Comparison of ENCODE assay signal across 8 mouse cellular contexts in the genomic region with DNA sequence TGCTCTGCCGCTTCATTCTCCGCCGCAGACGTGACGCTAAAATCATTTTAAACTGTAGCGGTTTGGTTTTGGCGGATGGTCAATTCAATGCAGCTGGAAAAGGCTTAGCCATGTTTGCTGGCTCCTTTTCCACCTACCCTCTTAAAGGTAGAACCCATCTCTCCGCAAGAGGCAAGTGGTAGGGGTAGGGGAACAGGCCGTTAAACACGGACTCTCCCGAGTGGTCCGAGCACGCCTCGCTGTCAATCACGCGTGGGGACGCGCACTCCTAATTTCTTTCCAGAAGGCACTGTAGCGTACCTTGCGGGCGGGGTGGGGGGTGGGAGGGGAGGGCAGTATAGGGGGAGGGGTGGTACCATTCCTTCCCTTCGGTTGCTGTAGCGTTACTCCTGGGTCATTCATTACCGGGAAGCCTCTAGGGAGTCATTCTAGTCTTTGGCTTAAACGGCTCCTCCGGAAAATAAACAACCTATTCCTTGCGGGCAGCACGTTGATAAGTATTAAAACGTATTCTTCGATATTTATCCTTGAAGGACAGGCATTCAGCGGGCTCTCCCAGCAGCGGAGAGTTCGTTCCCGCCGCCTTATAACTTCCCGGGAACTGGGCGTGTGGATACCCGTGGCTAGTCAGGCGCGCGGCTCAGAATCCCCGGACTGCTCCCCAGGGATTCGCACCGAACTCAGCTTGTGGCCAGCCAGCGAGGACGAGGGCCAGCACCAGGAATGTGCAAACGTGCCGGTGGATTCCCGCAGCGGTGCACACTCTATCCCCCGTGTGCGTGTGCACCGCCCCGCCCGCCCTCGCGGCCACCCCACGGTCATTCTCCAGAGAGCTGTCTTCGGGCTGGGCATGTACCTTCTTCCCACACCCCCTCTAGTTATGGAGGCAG. TPM values are rescaled to one million over a fixed set of nuclear protein-coding genes. Genes with fewer than 3 reads are reported as not detected.
DNase-seq lines count a peak whose midpoint lies in the region; ATAC-seq and TF ChIP-seq lines count a peak whose summit lies in the region.

No protein-coding gene starts in this region.

- ATAC-seq in forebrain, embryonic 16.5 days: peak; percentile 11
- ATAC-seq in intestine, embryonic 16.5 days: 0 out of 2 replicates have a peak, but pooled peaks have one; percentile 12
- no peak for ATAC-seq in liver, embryonic 15.5 days (ENCODE audit: insufficient read depth)

- no peaks in the 10 kb centered on the region for H3K36me3 ChIP-seq in kidney, adult 2 months (ENCODE audit: control insufficient read depth, insufficient read depth, low read length)
- no peaks in the 10 kb centered on the region for H3K36me3 ChIP-seq in forebrain, embryonic 16.5 days (ENCODE audit: control insufficient read depth, insufficient read depth)
- H3K36me3 ChIP-seq in intestine, embryonic 16.5 days (ENCODE audit: control insufficient read depth, insufficient read depth, low read length): no peaks in the 10 kb centered on the region
- no peaks in the 10 kb centered on the region for H3K36me3 ChIP-seq in liver, embryonic 15.5 days (replicated peaks)

- H3K4me1 ChIP-seq in kidney, adult 2 months (ENCODE audit: control insufficient read depth, insufficient read depth, low read length): no peaks in the 10 kb centered on the region
- H3K4me1 ChIP-seq in forebrain, embryonic 16.5 days (replicated peaks; ENCODE audit: control insufficient read depth, insufficient read depth, low read length): peaks cover 9% of the 10 kb centered on the region
- H3K4me1 ChIP-seq in intestine, embryonic 16.5 days (ENCODE audit: control insufficient read depth, insufficient read depth, low read length): peaks cover 29% of the 10 kb centered on the region
- H3K4me1 ChIP-seq in liver, embryonic 15.5 days (replicated peaks): peaks cover 4% of the 10 kb centered on the region; the same call in 1 of the 2 replicates

- no peak for TF ChIP-seq POLR2A in kidney, adult 2 months (IDR thresholded peaks at IDR 0.05; ENCODE audit: low read depth, low read length)

- DNase-seq in kidney, adult 2 months: peak; percentile 16
- DNase-seq in kidney, adult 11 months: no peak
- peak; percentile 25 to 58 for DNase-seq in cerebellum, adult 18-20 months
- peak; percentile 56 for DNase-seq in right cerebral cortex, postnatal 14 days
- DNase-seq in spleen, postnatal 14 days (ENCODE audit: low spot score in 2 of 2): no peak

- TF ChIP-seq CTCF in kidney, adult 2 months (conservative IDR thresholded peaks at IDR 0.05; ENCODE audit: insufficient read depth, insufficient read length, low read depth, low read length): no peak

- H3K27ac ChIP-seq in kidney, adult 2 months (ENCODE audit: insufficient read depth, low read depth, low read length): no peak overlapping the region
- peak overlapping the region; percentile 89 for H3K27ac ChIP-seq in forebrain, embryonic 16.5 days (ENCODE audit: low read length)
- no peak overlapping the region for H3K27ac ChIP-seq in intestine, embryonic 16.5 days (ENCODE audit: low read length)
- no peak overlapping the region for H3K27ac ChIP-seq in liver, embryonic 15.5 days (replicated peaks)

- H3K4me3 ChIP-seq in kidney, adult 2 months (ENCODE audit: insufficient read depth, low read depth, low read length): peak overlapping the region; percentile 30
- peak overlapping the region; percentile 72 for H3K4me3 ChIP-seq in forebrain, embryonic 16.5 days (replicated peaks; ENCODE audit: low read length)
- peak overlapping the region; percentile 60 for H3K4me3 ChIP-seq in intestine, embryonic 16.5 days (ENCODE audit: low read length)
- H3K4me3 ChIP-seq in liver, embryonic 15.5 days (replicated peaks): peak overlapping the region; percentile 33

- H3K27me3 ChIP-seq in kidney, adult 2 months (replicated peaks; ENCODE audit: control insufficient read depth, insufficient read depth, low read length): peaks cover 4% of the 10 kb centered on the region
- H3K27me3 ChIP-seq in forebrain, embryonic 16.5 days (replicated peaks; ENCODE audit: control insufficient read depth, insufficient read depth, low read length): no peaks in the 10 kb centered on the region
- peaks cover 36% of the 10 kb centered on the region for H3K27me3 ChIP-seq in intestine, embryonic 16.5 days (replicated peaks; ENCODE audit: control insufficient read depth, insufficient read depth, low read length)
- H3K27me3 ChIP-seq in liver, embryonic 15.5 days: peaks cover 73% of the 10 kb centered on the region

- under 1% methylated on average over 59 of the region's 59 CpGs for WGBS in kidney, adult 2 months
- WGBS in forebrain, embryonic 16.5 days: under 1% methylated on average over 57 of the region's 59 CpGs
- WGBS in intestine, embryonic 16.5 days: under 1% methylated on average over 59 of the region's 59 CpGs
- WGBS in liver, embryonic 15.5 days (ENCODE audit: insufficient replicate concordance): under 1% methylated on average over 59 of the region's 59 CpGs

- H3K4me2 ChIP-seq in forebrain, embryonic 16.5 days (ENCODE audit: low read length): peak overlapping the region; percentile 96
- peak overlapping the region; percentile 99 for H3K4me2 ChIP-seq in intestine, embryonic 16.5 days (ENCODE audit: low read depth, low read length)
- H3K4me2 ChIP-seq in liver, embryonic 15.5 days: peak overlapping the region; percentile 65

- H3K9ac ChIP-seq in forebrain, embryonic 16.5 days (replicated peaks; ENCODE audit: low read depth, low read length): peak overlapping the region; percentile 82
- H3K9ac ChIP-seq in intestine, embryonic 16.5 days (ENCODE audit: low read depth, low read length): peak overlapping the region; percentile 60
- H3K9ac ChIP-seq in liver, embryonic 15.5 days: no peak overlapping the region

- no peaks in the 10 kb centered on the region for H3K9me3 ChIP-seq in forebrain, embryonic 16.5 days (ENCODE audit: control insufficient read depth, low read length)
- no peaks in the 10 kb centered on the region for H3K9me3 ChIP-seq in intestine, embryonic 16.5 days (ENCODE audit: control insufficient read depth, low read length)
- H3K9me3 ChIP-seq in liver, embryonic 15.5 days (replicated peaks): no peaks in the 10 kb centered on the region

RNA-seq across cellular contexts. Expression of gene Pcdh10, which starts 1.5 kb away (rescaled TPM):
- 0.01 and 0.33 TPM in 2 replicates for polyA plus RNA-seq in kidney, adult 2 months (2012; rRNA removed)
- polyA plus RNA-seq in forebrain, embryonic 16.5 days (2015; fragmentation: Nextera tagmentation; extraction: Ambion mirVana): 12.0 and 15.8 TPM in 2 replicates
- 0.49 and 0.50 TPM in 2 replicates for polyA plus RNA-seq in intestine, embryonic 16.5 days (2015; fragmentation: Nextera tagmentation; extraction: Ambion mirVana)
- 0.06 TPM in 1 of 2 replicates, not detected in the other for polyA plus RNA-seq in liver, embryonic 15.5 days (2015; fragmentation: Nextera tagmentation; extraction: Ambion mirVana)

Comparison
In these comparisons a context has a peak if more than half of its experiments do, and no peak if none do; other contexts are left out.
1. DNase-seq: peak in kidney, adult 2 months (single experiment), cerebellum, adult 18-20 months (2 of 2) and right cerebral cortex, postnatal 14 days (single experiment); none in kidney, adult 11 months (single experiment) and spleen, postnatal 14 days (0 of 2).
2. Peak in every context shown above with its lines, with median percentiles within 50 percentile points of each other: H3K4me3 ChIP-seq and H3K4me2 ChIP-seq.